Mouse (Mus musculus) lung, embryonic 15.5 days (tissue): ENCODE results near the gene Ncbp3. TPM values are rescaled to one million over a fixed set of nuclear protein-coding genes. Genes with fewer than 3 reads are reported as not detected.
"Not testable (repeated sequence)": the region's sequence is repeated elsewhere in the genome, so short reads cannot be mapped to it uniquely, and the experiment has no call there.

Experiments used
- ATAC-seq: fragments of 200-750 bp; cut with Nextera tagmentation; 2 replicates; pipeline ENCODE4 v1.8.0; 2017; ENCODE audit warnings: moderate number of reproducible peaks, borderline replicate concordance; ENCODE audit not compliant: low FRiP score, low TSS enrichment; ENCODE audit errors: extremely low read depth
- H3K27ac ChIP-seq: fragments of 300-500 bp; sonication (generic); 2 replicates; pipeline ENCODE4 v1.5.1; 2015; ENCODE audit warnings: moderate library complexity, mild to moderate bottlenecking, inconsistent platforms
- H3K27me3 ChIP-seq: fragments of 300-500 bp; sonication (generic); 2 replicates; pipeline ENCODE4 v1.6.1; 2015; ENCODE audit warnings: inconsistent platforms
- H3K36me3 ChIP-seq: fragments of 300-500 bp; sonication (generic); 2 replicates; pipeline ENCODE4 v1.6.1; 2015; ENCODE audit warnings: inconsistent platforms
- H3K4me1 ChIP-seq: fragments of 300-500 bp; sonication (generic); 2 replicates; pipeline ENCODE4 v1.6.1; 2015; ENCODE audit warnings: inconsistent platforms
- H3K4me2 ChIP-seq: fragments of 300-500 bp; sonication (generic); 2 replicates; pipeline ENCODE4 v1.6.1; 2015; ENCODE audit warnings: inconsistent platforms, mild to moderate bottlenecking, moderate library complexity
- H3K4me3 ChIP-seq: fragments of 300-500 bp; sonication (generic); 2 replicates; pipeline ENCODE4 v1.5.1; 2015; ENCODE audit warnings: mild to moderate bottlenecking, inconsistent platforms
- H3K9ac ChIP-seq: fragments of 300-500 bp; sonication (generic); 2 replicates; pipeline ENCODE4 v1.6.1; 2015; ENCODE audit warnings: inconsistent platforms
- H3K9me3 ChIP-seq: fragments of 300-500 bp; sonication (generic); 2 replicates; pipeline ENCODE4 v1.6.1; 2016; ENCODE audit warnings: inconsistent platforms
- WGBS: fragments of 180-500 bp; shearing (Covaris S2); methylation state at CpG from one replicate; pipeline ENCODE4 v1.1.7; 2015; 5-methylcytosine and 5-hydroxymethylcytosine counted together
- polyA plus RNA-seq: library from polyadenylated mRNA; unstranded; fragments of >200 nt; fragmentation: Nextera tagmentation; extraction: Ambion mirVana; gene quantifications from 2 replicates; pipeline ENCODE4 v1.2.1, GENCODE M21; 2015

Gene Ncbp3
- polyA plus RNA-seq, 1 experiment from 2014 or later = 12.5 TPM

DNA sequence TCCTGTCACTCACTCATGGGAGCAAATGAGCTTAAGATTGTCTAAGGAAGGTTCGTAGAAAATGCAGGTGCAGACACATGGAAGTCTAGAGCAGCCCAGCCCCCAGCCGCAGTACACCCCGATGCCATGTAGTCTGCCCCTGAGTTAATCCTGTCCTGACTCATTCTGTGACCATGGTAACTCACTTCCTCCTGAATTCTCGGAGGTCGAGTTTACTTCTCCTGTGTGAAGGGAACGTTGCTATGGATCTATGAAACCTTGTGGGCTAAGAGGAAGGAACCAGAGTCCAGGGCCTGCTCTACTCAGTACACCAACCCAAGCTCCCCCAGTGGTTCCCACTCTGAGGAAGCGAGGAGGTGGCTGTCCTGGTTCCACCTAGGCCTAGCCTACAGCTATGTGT lies 45.3 kb downstream of the Ncbp3 start:
- Histone ChIP-seq H3K9ac (no peak overlapping the region), H3K4me2 (no peak overlapping the region), H3K36me3 (no peaks in the 10 kb centered on the region), H3K4me1 (no peaks in the 10 kb centered on the region), H3K4me3 (no peak overlapping the region), H3K9me3 (no peaks in the 10 kb centered on the region), H3K27ac (no peak overlapping the region), H3K27me3 (no peaks in the 10 kb centered on the region)
- WGBS = 65% methylated on average over 7 of the region's 7 CpGs
- no peak for ATAC-seq

DNA sequence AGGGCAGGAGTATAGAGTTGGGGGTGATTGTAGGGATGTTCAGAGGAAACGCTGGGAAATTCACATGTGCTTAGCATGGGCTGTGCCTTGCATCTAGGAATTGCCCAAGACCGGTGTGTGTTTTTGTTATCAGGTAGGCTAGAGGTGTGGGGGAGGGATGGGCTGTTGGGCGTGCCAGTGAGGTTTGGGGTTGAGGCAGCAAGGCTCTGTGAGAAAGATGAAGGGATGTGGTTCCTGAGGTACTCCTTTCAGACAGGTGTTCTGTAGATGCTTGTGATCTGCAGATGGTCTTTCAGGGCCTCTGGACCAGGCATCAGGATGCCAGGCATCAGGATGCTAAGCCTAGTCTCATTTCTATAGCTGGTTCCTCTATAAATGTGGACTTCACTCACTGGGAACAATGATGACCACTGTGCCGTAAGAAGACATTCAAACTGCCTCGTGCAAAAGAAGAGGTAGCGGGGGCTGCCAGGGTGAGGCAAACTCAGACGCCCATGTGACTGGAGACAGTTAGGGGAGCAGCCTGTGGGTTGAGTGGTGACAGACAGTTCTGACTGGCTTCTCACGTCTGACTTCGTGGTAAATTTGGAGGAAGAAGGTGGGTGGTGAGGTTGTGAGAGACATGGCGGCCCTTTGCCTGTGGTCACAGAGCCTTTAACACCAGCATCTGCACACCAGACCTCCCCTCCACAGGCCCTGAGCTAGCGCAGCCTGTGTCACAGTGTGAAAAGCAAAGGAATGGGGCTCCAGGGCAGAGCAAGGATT lies 46.8 kb downstream of the Ncbp3 start:
- Histone ChIP-seq H3K9ac (no peak overlapping the region), H3K4me3 (no peak overlapping the region), H3K27me3 (no peaks in the 10 kb centered on the region), H3K27ac (no peak overlapping the region), H3K4me2 (no peak overlapping the region), H3K36me3 (no peaks in the 10 kb centered on the region), H3K9me3 (no peaks in the 10 kb centered on the region), H3K4me1 (no peaks in the 10 kb centered on the region)
- ATAC-seq = no peak
- WGBS = 74% methylated on average over 11 of the region's 11 CpGs

DNA sequence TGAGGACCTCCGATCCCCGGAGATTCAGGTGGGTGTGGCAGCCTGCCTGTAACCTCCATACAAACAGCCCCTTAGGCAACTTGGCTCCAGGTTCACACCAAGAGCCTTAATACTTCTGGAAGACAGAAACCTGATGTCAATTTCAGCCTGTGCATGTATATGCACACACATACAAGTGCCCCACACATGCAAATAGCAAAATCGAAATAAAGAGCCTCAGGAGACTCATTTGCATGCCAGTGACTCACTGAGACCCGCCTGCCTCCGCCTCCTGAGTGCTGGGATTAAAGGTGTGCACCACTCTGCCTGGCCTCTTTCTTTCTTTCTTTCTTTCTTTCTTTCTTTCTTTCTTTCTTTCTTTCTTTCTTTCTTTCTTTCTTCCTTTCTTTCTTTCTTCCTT lies 51.3 kb downstream of the Ncbp3 start:
- no peak overlapping the region for H3K9ac ChIP-seq
- WGBS = 67% methylated on average over 5 of the region's 5 CpGs
- no peaks in the 10 kb centered on the region for H3K27me3 ChIP-seq
- no peak overlapping the region for H3K27ac ChIP-seq
- no peaks in the 10 kb centered on the region for H3K4me1 ChIP-seq
- H3K4me3 ChIP-seq = no peak overlapping the region
- no peaks in the 10 kb centered on the region for H3K9me3 ChIP-seq
- H3K36me3 ChIP-seq = no peaks in the 10 kb centered on the region
- H3K4me2 ChIP-seq = no peak overlapping the region
- no peak for ATAC-seq

DNA sequence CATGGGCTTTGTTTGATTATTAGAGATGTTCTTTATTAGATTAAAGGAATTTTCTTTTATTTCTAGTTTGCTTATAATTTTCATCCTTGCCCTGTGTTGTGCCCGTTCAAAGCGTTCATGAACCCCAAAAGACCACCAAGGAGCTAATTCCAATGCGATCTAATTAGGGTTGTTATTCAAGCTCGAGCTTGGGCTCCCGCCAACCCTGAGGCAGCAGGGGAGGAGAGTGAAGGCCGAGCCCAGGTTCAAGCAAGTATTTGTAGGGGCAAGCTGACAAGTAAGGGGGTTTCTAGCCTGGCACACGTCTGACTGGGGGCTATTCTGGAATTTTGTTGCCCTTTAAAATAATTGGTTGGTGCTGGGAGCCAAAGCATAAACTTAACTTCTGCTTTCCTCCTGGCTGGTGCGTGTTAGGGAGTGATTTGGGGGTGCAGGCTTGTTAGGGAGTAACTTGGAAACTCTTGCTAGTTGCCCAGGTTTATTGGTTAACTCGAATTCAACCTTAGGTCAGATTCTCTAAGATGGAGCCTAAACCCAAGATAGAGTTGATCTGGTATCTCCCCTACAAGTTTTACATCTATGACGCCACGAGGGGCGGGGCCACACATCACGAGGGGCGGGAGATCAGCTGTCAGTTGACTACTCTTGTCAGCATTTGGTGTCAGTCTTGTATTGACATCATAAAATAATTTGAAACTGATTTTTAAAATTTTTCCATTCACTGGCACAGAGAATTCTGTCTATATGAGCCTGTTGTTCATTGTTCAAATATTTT lies 52.6 kb downstream of the Ncbp3 start:
- Histone ChIP-seq H3K9me3 (no peaks in the 10 kb centered on the region), H3K4me3 (no peak overlapping the region), H3K36me3 (no peaks in the 10 kb centered on the region), H3K4me2 (no peak overlapping the region), H3K27ac (no peak overlapping the region), H3K27me3 (no peaks in the 10 kb centered on the region), H3K4me1 (no peaks in the 10 kb centered on the region), H3K9ac (no peak overlapping the region)
- no peak for ATAC-seq
- 71% methylated on average over 14 of the region's 14 CpGs for WGBS

DNA sequence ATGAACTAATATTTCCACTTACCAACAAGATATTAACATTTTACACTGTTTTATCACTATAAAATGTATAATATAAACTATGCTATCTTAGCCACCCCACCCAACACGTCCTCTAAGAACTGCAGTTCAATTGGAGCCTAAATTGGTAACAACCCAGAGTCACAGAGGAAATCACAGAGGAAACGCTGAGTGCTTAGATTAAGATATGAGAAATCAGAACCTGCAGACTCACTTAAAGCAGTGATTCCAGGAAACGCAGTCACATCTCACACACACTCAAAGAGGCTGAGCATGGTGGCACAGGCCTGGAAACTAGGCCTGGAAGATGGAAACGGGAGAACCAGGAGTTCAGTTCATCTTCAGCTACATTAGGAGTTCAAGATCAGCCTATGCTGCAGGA lies 53.7 kb downstream of the Ncbp3 start:
- Histone ChIP-seq H3K4me3 (no peak overlapping the region), H3K27me3 (no peaks in the 10 kb centered on the region), H3K4me1 (no peaks in the 10 kb centered on the region), H3K36me3 (no peaks in the 10 kb centered on the region), H3K4me2 (no peak overlapping the region), H3K9ac (no peak overlapping the region), H3K9me3 (no peaks in the 10 kb centered on the region), H3K27ac (no peak overlapping the region)
- no peak for ATAC-seq
- 53% methylated on average over 4 of the region's 4 CpGs for WGBS

DNA sequence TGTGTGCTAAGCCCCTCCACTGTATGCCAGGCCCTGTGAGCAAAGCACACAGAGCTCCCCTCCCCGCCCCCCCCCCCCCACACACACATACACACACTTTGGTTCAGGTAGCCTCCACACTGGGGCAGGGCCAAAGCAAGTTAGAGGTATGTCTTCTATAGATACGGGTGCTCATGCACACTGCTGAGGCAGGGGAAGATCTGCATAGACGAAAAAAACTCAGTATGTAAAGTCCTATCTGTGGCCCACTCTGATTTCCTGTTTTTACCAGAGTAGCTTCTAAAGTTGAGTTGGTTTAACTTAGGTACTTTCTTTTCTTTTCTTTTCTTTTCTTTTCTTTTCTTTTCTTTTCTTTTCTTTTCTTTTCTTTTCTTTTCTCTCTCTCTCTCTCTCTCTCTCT lies 57.7 kb downstream of the Ncbp3 start:
- H3K4me2 ChIP-seq = no peak overlapping the region
- no peak overlapping the region for H3K4me3 ChIP-seq
- no peak overlapping the region for H3K27ac ChIP-seq
- ATAC-seq = no peak
- H3K27me3 ChIP-seq = no peaks in the 10 kb centered on the region
- H3K9me3 ChIP-seq = no peaks in the 10 kb centered on the region
- no peaks in the 10 kb centered on the region for H3K36me3 ChIP-seq
- 47% methylated on average over 3 of the region's 3 CpGs for WGBS
- no peaks in the 10 kb centered on the region for H3K4me1 ChIP-seq
- H3K9ac ChIP-seq = no peak overlapping the region

DNA sequence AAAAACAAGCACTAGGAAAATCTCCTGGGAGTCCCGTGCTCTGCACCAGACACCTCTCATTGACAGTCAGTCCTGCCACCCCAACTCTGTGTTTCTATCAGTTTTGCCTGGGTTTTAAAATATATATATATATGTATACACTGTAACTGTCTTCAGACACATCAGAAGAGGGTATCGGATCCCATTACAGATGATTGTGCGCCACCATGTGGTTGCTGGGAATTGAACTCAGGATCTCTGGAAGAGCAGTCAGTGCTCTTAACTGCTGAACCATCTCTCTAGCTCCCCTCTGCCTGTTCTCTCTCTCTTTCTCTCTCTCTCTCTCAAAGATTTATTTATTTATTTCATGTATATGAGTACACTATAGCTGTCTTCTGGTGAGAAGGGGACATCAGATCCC lies 59.8 kb downstream of the Ncbp3 start:
- not testable (repeated sequence) for H3K9me3 ChIP-seq, H3K27ac ChIP-seq, ATAC-seq, H3K4me1 ChIP-seq, H3K4me3 ChIP-seq, H3K27me3 ChIP-seq, H3K4me2 ChIP-seq, H3K9ac ChIP-seq, H3K36me3 ChIP-seq
- WGBS = 40% methylated on average over 3 of the region's 3 CpGs

DNA sequence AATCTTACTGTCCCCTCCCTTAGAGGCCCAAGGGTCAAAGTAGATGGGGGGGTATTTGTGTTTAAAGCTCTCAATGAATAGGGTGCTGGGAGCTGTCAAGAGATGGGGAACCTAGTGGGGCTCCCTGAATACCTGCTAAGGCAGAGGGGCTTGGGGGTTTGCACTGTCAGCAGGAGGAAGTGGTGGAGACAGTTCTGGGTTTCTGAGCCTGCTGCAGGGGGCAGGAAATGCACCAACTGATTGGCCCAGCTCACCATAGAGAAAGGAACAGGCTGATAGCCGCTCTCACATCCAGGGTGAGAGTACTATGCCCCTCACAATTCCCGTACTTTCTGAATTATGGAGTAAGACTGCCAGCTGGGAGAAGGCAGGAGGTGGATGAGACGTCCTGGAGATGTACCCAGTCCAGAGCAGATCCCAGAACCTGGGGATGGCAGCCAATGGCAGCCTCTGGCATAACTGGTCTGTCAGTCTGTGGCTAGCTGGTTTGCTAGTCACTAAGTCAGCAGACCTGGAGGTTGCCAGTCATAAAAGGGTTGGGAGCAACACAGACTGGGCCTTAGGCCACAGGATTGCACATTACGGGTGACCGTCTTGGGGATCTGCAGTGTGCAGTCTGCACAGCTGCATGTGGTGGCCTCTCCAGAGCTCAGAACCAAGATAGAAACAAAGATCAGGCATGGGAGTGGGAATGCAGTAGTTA lies 60.8 kb downstream of the Ncbp3 start:
- Histone ChIP-seq H3K9me3 (no peaks in the 10 kb centered on the region), H3K4me1 (no peaks in the 10 kb centered on the region), H3K36me3 (no peaks in the 10 kb centered on the region), H3K9ac (no peak overlapping the region), H3K4me3 (no peak overlapping the region), H3K4me2 (no peak overlapping the region), H3K27ac (no peak overlapping the region), H3K27me3 (no peaks in the 10 kb centered on the region)
- 69% methylated on average over 5 of the region's 5 CpGs for WGBS
- no peak for ATAC-seq

DNA sequence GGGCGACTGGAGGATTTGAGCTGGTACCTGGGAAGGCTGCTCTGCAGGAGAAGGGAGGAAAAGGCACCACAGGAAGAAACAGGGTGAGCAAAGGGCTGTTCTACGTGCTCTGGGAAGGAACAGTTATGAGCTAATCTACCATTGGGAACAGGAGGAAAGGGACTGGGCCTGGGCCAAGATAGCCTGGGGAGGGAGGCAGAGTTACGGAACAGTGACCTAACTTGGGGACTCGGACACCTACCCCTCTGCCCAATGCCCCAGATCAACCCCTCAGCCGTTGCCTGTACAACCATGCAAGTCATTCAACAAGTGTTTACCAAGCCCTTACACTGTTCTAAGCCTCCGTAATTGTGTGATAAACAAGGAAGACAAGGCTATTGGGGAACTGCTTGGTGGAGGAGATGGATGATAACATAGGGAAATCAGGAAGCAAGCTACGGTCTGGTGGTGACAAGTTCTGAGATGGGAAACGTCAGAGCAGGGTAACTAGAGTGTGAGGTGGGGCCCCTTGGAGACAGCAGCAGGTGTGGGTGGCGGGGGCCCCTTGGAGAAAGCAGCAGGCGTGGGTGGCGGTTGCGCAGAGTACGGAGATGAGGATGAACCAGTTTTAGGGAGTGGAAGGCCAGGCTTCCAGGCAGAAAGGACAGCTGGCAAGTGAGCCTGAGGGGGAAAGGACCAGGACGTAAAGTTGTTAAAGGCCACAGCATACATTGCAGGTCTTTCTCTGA lies 61.5 kb downstream of the Ncbp3 start:
- no peaks in the 10 kb centered on the region for H3K36me3 ChIP-seq
- no peak overlapping the region for H3K4me2 ChIP-seq
- ATAC-seq = no peak
- H3K4me1 ChIP-seq = no peaks in the 10 kb centered on the region
- H3K4me3 ChIP-seq = no peak overlapping the region
- no peaks in the 10 kb centered on the region for H3K27me3 ChIP-seq
- 66% methylated on average over 14 of the region's 14 CpGs for WGBS
- no peak overlapping the region for H3K27ac ChIP-seq
- H3K9me3 ChIP-seq = no peaks in the 10 kb centered on the region
- H3K9ac ChIP-seq = no peak overlapping the region

DNA sequence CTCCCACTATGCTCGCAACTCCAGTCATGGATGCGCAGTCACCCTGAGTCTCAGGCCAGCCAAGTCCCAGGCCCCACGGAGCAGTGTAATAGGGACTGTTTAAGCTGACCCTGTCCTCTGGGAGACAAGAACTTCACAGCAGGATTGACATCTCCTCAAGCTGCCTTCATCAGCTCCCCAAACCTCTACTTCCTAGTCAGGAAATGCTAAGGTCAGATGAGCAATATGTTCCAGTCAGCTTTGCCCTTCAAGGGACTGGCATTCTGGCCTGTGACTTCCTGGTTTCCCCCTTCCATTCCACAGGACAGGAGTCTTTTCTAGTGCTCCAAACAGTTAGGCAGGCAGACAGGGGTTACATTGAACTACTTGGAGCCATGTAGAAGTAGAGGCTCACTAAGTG lies 62.4 kb downstream of the Ncbp3 start:
- Histone ChIP-seq H3K4me1 (no peaks in the 10 kb centered on the region), H3K27me3 (no peaks in the 10 kb centered on the region), H3K9me3 (no peaks in the 10 kb centered on the region), H3K4me2 (no peak overlapping the region), H3K4me3 (no peak overlapping the region), H3K9ac (no peak overlapping the region), H3K36me3 (no peaks in the 10 kb centered on the region), H3K27ac (no peak overlapping the region)
- no peak for ATAC-seq
- WGBS = 78% methylated on average over 3 of the region's 3 CpGs

DNA sequence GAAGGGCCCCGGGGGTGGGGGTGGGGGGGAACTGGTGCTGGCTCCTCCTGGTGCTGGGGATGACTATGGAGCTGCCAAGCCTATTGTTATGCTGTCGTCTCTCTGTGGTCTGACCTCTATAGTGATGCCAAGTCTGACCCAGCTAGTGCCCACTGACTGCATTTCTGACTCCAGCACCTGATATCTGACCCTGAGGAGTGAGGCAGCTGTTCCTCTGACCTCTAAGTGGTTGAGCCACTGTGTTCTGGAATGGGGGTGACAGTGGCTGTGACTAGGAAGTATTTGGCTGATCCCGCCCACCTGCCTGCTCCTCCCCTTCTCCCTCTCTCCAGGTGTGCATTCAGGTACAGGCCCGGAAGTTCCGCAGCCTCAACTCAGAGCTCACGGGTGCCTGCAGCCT lies 63.8 kb downstream of the Ncbp3 start:
- Histone ChIP-seq H3K9me3 (no peaks in the 10 kb centered on the region), H3K27me3 (no peaks in the 10 kb centered on the region), H3K4me2 (no peak overlapping the region), H3K36me3 (no peaks in the 10 kb centered on the region), H3K4me3 (no peak overlapping the region), H3K9ac (no peak overlapping the region), H3K27ac (no peak overlapping the region), H3K4me1 (no peaks in the 10 kb centered on the region)
- WGBS = 53% methylated on average over 6 of the region's 6 CpGs
- ATAC-seq = no peak
